Mouse (Mus musculus): ENCODE measurements around the gene Upf2. TPM values are rescaled to one million over a fixed set of nuclear protein-coding genes. Genes with fewer than 3 reads are reported as not detected.

Upf2 gene
- polyA plus RNA-seq, 1 experiment from 2014 or later = 4.9 TPM

GRCm38 (mm10) chr2:6099443-6099842, 148.2 kb downstream of the Upf2 start:
- no peak overlapping the region for H3K4me2 ChIP-seq (replicated peaks; ENCODE audit: low read depth)
- peak overlapping the region; percentile 74 for H3K27ac ChIP-seq (replicated peaks)
- WGBS = 67% methylated on average over 9 of the region's 9 CpGs
- no peak for ATAC-seq (ENCODE audit: low FRiP score, low TSS enrichment)
- no peaks in the 10 kb centered on the region for H3K9me3 ChIP-seq (ENCODE audit: control insufficient read depth, low read length)
- no peak overlapping the region for H3K4me3 ChIP-seq (ENCODE audit: low read depth, low read length)
- no peak overlapping the region for H3K9ac ChIP-seq (ENCODE audit: low read length)
- TF ChIP-seq CTCF (IDR thresholded peaks at IDR 0.05; ENCODE audit: low read depth) (no peak), EP300 (optimal IDR thresholded peaks at IDR 0.05) (no peak)
- no peak for DNase-seq (ENCODE audit: low spot score)
- H3K4me1 ChIP-seq (replicated peaks; ENCODE audit: control insufficient read depth, insufficient read depth) = no peaks in the 10 kb centered on the region
- 0 out of 2 replicates have a peak, but pooled peaks cover 3% of the 10 kb centered on the region for H3K36me3 ChIP-seq (ENCODE audit: control insufficient read depth, insufficient read depth, low read length)
- no peaks in the 10 kb centered on the region for H3K27me3 ChIP-seq (ENCODE audit: control insufficient read depth, insufficient read depth, low read length)

GRCm38 (mm10) chr2:6100027-6100749, 148.9 kb downstream of the Upf2 start:
- Histone ChIP-seq H3K4me2 (replicated peaks; ENCODE audit: low read depth) (peak overlapping the region; percentile 62), H3K27me3 (ENCODE audit: control insufficient read depth, insufficient read depth, low read length) (no peaks in the 10 kb centered on the region), H3K27ac (replicated peaks) (peak overlapping the region; percentile 45; the same call in 1 of the 2 replicates), H3K4me3 (ENCODE audit: low read depth, low read length) (peak overlapping the region; percentile 32), H3K9ac (ENCODE audit: low read length) (peak overlapping the region; percentile 55), H3K36me3 (ENCODE audit: control insufficient read depth, insufficient read depth, low read length) (0 out of 2 replicates have a peak, but pooled peaks cover 3% of the 10 kb centered on the region), H3K9me3 (ENCODE audit: control insufficient read depth, low read length) (no peaks in the 10 kb centered on the region), H3K4me1 (replicated peaks; ENCODE audit: control insufficient read depth, insufficient read depth) (no peaks in the 10 kb centered on the region)
- WGBS = 22% methylated on average over 51 of the region's 51 CpGs
- ATAC-seq (ENCODE audit: low FRiP score, low TSS enrichment) (peak; percentile 23; the same call in 1 of the 2 replicates), DNase-seq (ENCODE audit: low spot score) (no peak)
- TF ChIP-seq CTCF (IDR thresholded peaks at IDR 0.05; ENCODE audit: low read depth) (peak; percentile 8; the same call in 1 of the 2 replicates), EP300 (optimal IDR thresholded peaks at IDR 0.05) (no peak)

- Histone ChIP-seq H3K36me3 (ENCODE audit: control insufficient read depth, insufficient read depth, low read length) (0 out of 2 replicates have a peak, but pooled peaks cover 3% of the 10 kb centered on the region), H3K4me2 (replicated peaks; ENCODE audit: low read depth) (peak overlapping the region; percentile 62), H3K4me3 (ENCODE audit: low read depth, low read length) (peak overlapping the region; percentile 32), H3K27ac (replicated peaks) (no peak overlapping the region), H3K9ac (ENCODE audit: low read length) (peak overlapping the region; percentile 55), H3K9me3 (ENCODE audit: control insufficient read depth, low read length) (no peaks in the 10 kb centered on the region), H3K27me3 (ENCODE audit: control insufficient read depth, insufficient read depth, low read length) (no peaks in the 10 kb centered on the region), H3K4me1 (replicated peaks; ENCODE audit: control insufficient read depth, insufficient read depth) (no peaks in the 10 kb centered on the region)
- TF ChIP-seq CTCF (IDR thresholded peaks at IDR 0.05; ENCODE audit: low read depth) (no peak), EP300 (optimal IDR thresholded peaks at IDR 0.05) (no peak)
- DNase-seq (ENCODE audit: low spot score) (no peak), ATAC-seq (ENCODE audit: low FRiP score, low TSS enrichment) (no peak)
- WGBS = 51% methylated on average over 20 of the region's 20 CpGs
Measured at GRCm38 (mm10) chr2:6100755-6101154, 149.5 kb downstream of the Upf2 start.

GRCm38 (mm10) chr2:6105437-6105836, 154.2 kb downstream of the Upf2 start:
- Histone ChIP-seq H3K4me1 (replicated peaks; ENCODE audit: control insufficient read depth, insufficient read depth) (no peaks in the 10 kb centered on the region), H3K36me3 (ENCODE audit: control insufficient read depth, insufficient read depth, low read length) (0 out of 2 replicates have a peak, but pooled peaks cover 3% of the 10 kb centered on the region), H3K9me3 (ENCODE audit: control insufficient read depth, low read length) (no peaks in the 10 kb centered on the region), H3K4me3 (ENCODE audit: low read depth, low read length) (no peak overlapping the region), H3K4me2 (replicated peaks; ENCODE audit: low read depth) (no peak overlapping the region), H3K27me3 (ENCODE audit: control insufficient read depth, insufficient read depth, low read length) (no peaks in the 10 kb centered on the region), H3K27ac (replicated peaks) (no peak overlapping the region), H3K9ac (ENCODE audit: low read length) (no peak overlapping the region)
- no peak for DNase-seq (ENCODE audit: low spot score)
- TF ChIP-seq EP300 (optimal IDR thresholded peaks at IDR 0.05) (no peak), CTCF (IDR thresholded peaks at IDR 0.05; ENCODE audit: low read depth) (no peak)
- whole genome bisulfite sequencing = 92% methylated on average over 2 of the region's 2 CpGs
- ATAC-seq (ENCODE audit: low FRiP score, low TSS enrichment) = no peak

Other genes starting within 250 kb of the Upf2 start
- gene Camk1d, start 237.0 kb upstream of the Upf2 start, polyA plus RNA-seq (2015; fragmentation: Nextera tagmentation; extraction: Ambion mirVana) = 6.7 and 8.4 TPM in 2 replicates
- 27.2 and 29.1 TPM in 2 replicates for gene Nudt5, start 106.5 kb upstream of the Upf2 start, polyA plus RNA-seq (2015; fragmentation: Nextera tagmentation; extraction: Ambion mirVana)
- gene Cdc123, start 106.3 kb upstream of the Upf2 start, polyA plus RNA-seq (2015; fragmentation: Nextera tagmentation; extraction: Ambion mirVana) = 168 and 184 TPM in 2 replicates
- 0.25 and 0.32 TPM in 2 replicates for gene Gm13199, start 88.5 kb upstream of the Upf2 start, polyA plus RNA-seq (2015; fragmentation: Nextera tagmentation; extraction: Ambion mirVana)
- 19.6 and 21.8 TPM in 2 replicates for gene Sec61a2, start 56.0 kb upstream of the Upf2 start, polyA plus RNA-seq (2015; fragmentation: Nextera tagmentation; extraction: Ambion mirVana)
- gene Dhtkd1, start 8.7 kb upstream of the Upf2 start, polyA plus RNA-seq (2015; fragmentation: Nextera tagmentation; extraction: Ambion mirVana) = 0.65 TPM in 2 replicates
- 49.0 and 55.2 TPM in 2 replicates for gene Proser2, start 178.7 kb downstream of the Upf2 start, polyA plus RNA-seq (2015; fragmentation: Nextera tagmentation; extraction: Ambion mirVana)

All from stomach, postnatal 0 days (tissue).